In the genomic region with DNA sequence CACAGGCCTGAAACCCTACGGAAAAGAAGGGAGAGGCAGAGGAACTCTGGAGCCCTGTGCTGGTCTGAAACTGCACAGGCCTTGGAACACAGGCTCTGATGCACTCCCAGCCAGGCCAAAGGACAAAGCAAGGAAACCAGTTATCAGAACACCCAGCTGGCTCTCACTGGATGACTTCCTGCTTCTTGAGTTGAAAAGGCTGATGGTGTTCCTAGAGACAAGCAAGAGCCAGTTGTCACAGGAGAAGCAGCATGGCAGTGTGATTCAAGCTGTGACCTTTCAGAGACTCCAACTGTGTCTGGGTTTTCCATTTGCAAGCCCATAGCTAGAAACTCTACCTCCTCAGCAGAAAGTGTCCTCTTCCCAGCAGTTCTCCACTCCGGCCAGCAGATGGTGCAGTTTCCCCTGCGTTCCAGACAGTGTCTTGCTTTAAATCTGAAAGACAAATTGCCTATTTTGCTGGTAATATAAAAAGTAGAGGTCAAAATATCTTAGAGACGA, we compare ENCODE assay signal across 8 mouse cellular contexts.
DNase-seq lines count a peak whose midpoint lies in the region; ATAC-seq and TF ChIP-seq lines count a peak whose summit lies in the region.

No protein-coding gene starts in this region.

- peaks cover 6% of the 10 kb centered on the region; the same call in 1 of the 2 replicates for H3K4me1 ChIP-seq in heart, embryonic 12.5 days (replicated peaks)
- H3K4me1 ChIP-seq in kidney, embryonic 16.5 days (ENCODE audit: insufficient read depth, low read length) = no peaks in the 10 kb centered on the region
- H3K4me1 ChIP-seq in liver, embryonic 14.5 days (replicated peaks; ENCODE audit: control insufficient read depth in 2 of 2, insufficient read depth in 2 of 2, low read length in 1 of 2) = no peaks in the 10 kb centered on the region

- peak; percentile 74 for TF ChIP-seq CTCF in liver, embryonic 14.5 days (IDR thresholded peaks at IDR 0.05; ENCODE audit: low read depth)

- H3K27ac ChIP-seq in heart, embryonic 12.5 days (ENCODE audit: poor library complexity, severe bottlenecking) = no peak overlapping the region
- no peak overlapping the region for H3K27ac ChIP-seq in kidney, embryonic 16.5 days (ENCODE audit: low read length)
- no peak overlapping the region for H3K27ac ChIP-seq in liver, embryonic 14.5 days

- no peaks in the 10 kb centered on the region for H3K9me3 ChIP-seq in heart, embryonic 12.5 days (replicated peaks)
- no peaks in the 10 kb centered on the region for H3K9me3 ChIP-seq in kidney, embryonic 16.5 days (ENCODE audit: low read length)
- H3K9me3 ChIP-seq in liver, embryonic 14.5 days (ENCODE audit: control insufficient read depth, low read length) = no peaks in the 10 kb centered on the region

- H3K36me3 ChIP-seq in heart, embryonic 12.5 days = no peaks in the 10 kb centered on the region
- no peaks in the 10 kb centered on the region for H3K36me3 ChIP-seq in kidney, embryonic 16.5 days (ENCODE audit: insufficient read depth, low read length)
- H3K36me3 ChIP-seq in liver, embryonic 14.5 days (replicated peaks; ENCODE audit: control insufficient read depth, insufficient read depth, low read depth) = no peaks in the 10 kb centered on the region

- peak; percentile 91 for ATAC-seq in heart, embryonic 12.5 days (ENCODE audit: insufficient number of reproducible peaks, low FRiP score)
- peak; percentile 67 for ATAC-seq in kidney, embryonic 16.5 days (ENCODE audit: low FRiP score, low TSS enrichment)
- 0 out of 2 replicates have a peak, but pooled peaks have one; percentile 11 for ATAC-seq in liver, embryonic 14.5 days (ENCODE audit: insufficient read depth)

- no peak overlapping the region for H3K9ac ChIP-seq in heart, embryonic 12.5 days
- no peak overlapping the region for H3K9ac ChIP-seq in kidney, embryonic 16.5 days (replicated peaks; ENCODE audit: low read length)
- H3K9ac ChIP-seq in liver, embryonic 14.5 days (replicated peaks) = no peak overlapping the region

- peak; percentile 13 for DNase-seq in CD4-positive helper T cell, adult 2 months (ENCODE audit: low read depth, low spot score)
- DNase-seq in adrenal gland, postnatal 36 days = peak; percentile 78 to 79
- DNase-seq in fibroblast of lung, adult 2 months (ENCODE audit: low read depth) = peak; percentile 51
- peak in 1 of 3 experiments; percentile 0 for DNase-seq in liver, embryonic 14.5 days (ENCODE audit: low read depth in 3 of 3, low spot score in 3 of 3)
- peak; percentile 29 for DNase-seq in ovary, postnatal 10 days (ENCODE audit: low spot score)
- DNase-seq in thymus, postnatal 4 days = peak; percentile 63

- no peak for TF ChIP-seq EP300 in liver, embryonic 14.5 days (IDR thresholded peaks at IDR 0.05; ENCODE audit: low read depth)

- H3K27me3 ChIP-seq in heart, embryonic 12.5 days (replicated peaks) = no peaks in the 10 kb centered on the region
- no peaks in the 10 kb centered on the region for H3K27me3 ChIP-seq in kidney, embryonic 16.5 days (ENCODE audit: insufficient read depth, low read length)
- no peaks in the 10 kb centered on the region for H3K27me3 ChIP-seq in liver, embryonic 14.5 days (ENCODE audit: control insufficient read depth, insufficient read depth, low read length)

- no peak overlapping the region for H3K4me3 ChIP-seq in heart, embryonic 12.5 days
- no peak overlapping the region for H3K4me3 ChIP-seq in kidney, embryonic 16.5 days (ENCODE audit: low read length)
- H3K4me3 ChIP-seq in liver, embryonic 14.5 days (ENCODE audit: insufficient read depth in 1 of 2, low read depth in 2 of 2, low read length in 2 of 2) = no peak overlapping the region

- no peak overlapping the region for H3K4me2 ChIP-seq in heart, embryonic 12.5 days
- H3K4me2 ChIP-seq in kidney, embryonic 16.5 days (replicated peaks; ENCODE audit: low read depth, low read length) = no peak overlapping the region
- H3K4me2 ChIP-seq in liver, embryonic 14.5 days (ENCODE audit: low read depth) = no peak overlapping the region

- WGBS in heart, embryonic 12.5 days = 11% methylated on average over 4 of the region's 4 CpGs
- WGBS in kidney, embryonic 16.5 days = 11% methylated on average over 4 of the region's 4 CpGs
- WGBS in liver, embryonic 14.5 days (ENCODE audit: insufficient replicate concordance) = 9% methylated on average over 4 of the region's 4 CpGs

Comparison
In these comparisons a context has a peak if more than half of its experiments do, and no peak if none do; other contexts are left out.
1. ATAC-seq: peak in every context shown above with its lines; median percentile 91 in heart, embryonic 12.5 days; 67 in kidney, embryonic 16.5 days; 11 in liver, embryonic 14.5 days.